Mouse (Mus musculus): ENCODE results near the gene Slc27a1. TPM values are rescaled to one million over a fixed set of nuclear protein-coding genes. Genes with fewer than 3 reads are reported as not detected.

Gene Slc27a1
- polyA plus RNA-seq, 1 experiment from 2014 or later: 30.7 TPM

- 4% methylated on average over 37 of the region's 37 CpGs for WGBS
- H3K4me1 ChIP-seq: peaks cover 22% of the 10 kb centered on the region
These were observed 31.4 kb upstream of the Slc27a1 start, which contains the start of gene Bst2 for GRCm38 (mm10) chr8:71537028-71537867. Gene Bst2, minus strand, starts transcription at chr8:71537456.

GRCm38 (mm10) chr8:71542632-71543343, 25.9 kb upstream of the Slc27a1 start, which contains the start of gene Mvb12a:
Gene Mvb12a, plus strand, starts transcription at chr8:71542922.
- H3K27me3 ChIP-seq (replicated peaks; ENCODE audit: low read depth, poor library complexity, severe bottlenecking): peaks cover 17% of the 10 kb centered on the region
- peak within 1 kb of the TSS; percentile 84 for H3K4me3 ChIP-seq
- H3K4me1 ChIP-seq: peaks cover 17% of the 10 kb centered on the region
- no peaks in the 10 kb centered on the region for H3K9me3 ChIP-seq
- H3K36me3 ChIP-seq (replicated peaks): peaks cover 27% of the 10 kb centered on the region
- peak; percentile 96 for DNase-seq (ENCODE audit: low spot score)
- H3K27ac ChIP-seq (replicated peaks): peak within 1 kb of the TSS; percentile 82
- WGBS: under 1% methylated on average over 55 of the region's 55 CpGs

More at GRCm38 (mm10) chr8:71537028-71537867, 31.4 kb upstream of the Slc27a1 start, which contains the start of gene Bst2:
- DNase-seq (ENCODE audit: low spot score): peak; percentile 84
- Histone ChIP-seq H3K27me3 (replicated peaks; ENCODE audit: low read depth, poor library complexity, severe bottlenecking) (peaks cover 53% of the 10 kb centered on the region), H3K4me3 (peak within 1 kb of the TSS; percentile 58), H3K27ac (replicated peaks) (peak within 1 kb of the TSS; percentile 77), H3K9me3 (no peaks in the 10 kb centered on the region), H3K36me3 (replicated peaks) (no peaks in the 10 kb centered on the region)

GRCm38 (mm10) chr8:71543755-71544154, 24.9 kb upstream of the Slc27a1 start:
- H3K4me1 ChIP-seq: peaks cover 13% of the 10 kb centered on the region
- 88% methylated on average over 9 of the region's 9 CpGs for WGBS
- H3K27me3 ChIP-seq (replicated peaks; ENCODE audit: low read depth, poor library complexity, severe bottlenecking): peaks cover 8% of the 10 kb centered on the region
- H3K4me3 ChIP-seq: peak overlapping the region; percentile 84
- no peak overlapping the region for H3K27ac ChIP-seq (replicated peaks)
- peaks cover 36% of the 10 kb centered on the region for H3K36me3 ChIP-seq (replicated peaks)
- no peak for DNase-seq (ENCODE audit: low spot score)
- no peaks in the 10 kb centered on the region for H3K9me3 ChIP-seq

GRCm38 (mm10) chr8:71545053-71545452, 23.6 kb upstream of the Slc27a1 start:
- WGBS: 93% methylated on average over 11 of the region's 11 CpGs
- Histone ChIP-seq H3K4me1 (peaks cover 13% of the 10 kb centered on the region), H3K9me3 (no peaks in the 10 kb centered on the region), H3K36me3 (replicated peaks) (peaks cover 37% of the 10 kb centered on the region), H3K4me3 (no peak overlapping the region), H3K27ac (replicated peaks) (no peak overlapping the region), H3K27me3 (replicated peaks; ENCODE audit: low read depth, poor library complexity, severe bottlenecking) (0 out of 2 replicates have a peak, but pooled peaks cover under 1% of the 10 kb centered on the region)
- no peak for DNase-seq (ENCODE audit: low spot score)

- H3K27ac ChIP-seq (replicated peaks): no peak overlapping the region
- H3K4me1 ChIP-seq: peaks cover 18% of the 10 kb centered on the region
- no peak for DNase-seq (ENCODE audit: low spot score)
- H3K36me3 ChIP-seq (replicated peaks): peaks cover 37% of the 10 kb centered on the region
- 89% methylated on average over 7 of the region's 7 CpGs for WGBS
- no peaks in the 10 kb centered on the region for H3K9me3 ChIP-seq
- H3K27me3 ChIP-seq (replicated peaks; ENCODE audit: low read depth, poor library complexity, severe bottlenecking): no peaks in the 10 kb centered on the region
- H3K4me3 ChIP-seq: no peak overlapping the region
These were observed 21.1 kb upstream of the Slc27a1 start for GRCm38 (mm10) chr8:71547590-71547989.

- H3K36me3 ChIP-seq (replicated peaks): peaks cover 29% of the 10 kb centered on the region
- no peak overlapping the region for H3K27ac ChIP-seq (replicated peaks)
- 77% methylated on average over 7 of the region's 7 CpGs for WGBS
- H3K9me3 ChIP-seq: no peaks in the 10 kb centered on the region
- no peak overlapping the region for H3K4me3 ChIP-seq
- H3K27me3 ChIP-seq (replicated peaks; ENCODE audit: low read depth, poor library complexity, severe bottlenecking): peaks cover 12% of the 10 kb centered on the region
- no peak for DNase-seq (ENCODE audit: low spot score)
- peaks cover 17% of the 10 kb centered on the region for H3K4me1 ChIP-seq
These were observed 17.9 kb upstream of the Slc27a1 start for GRCm38 (mm10) chr8:71550754-71551153.

- Histone ChIP-seq H3K27me3 (replicated peaks; ENCODE audit: low read depth, poor library complexity, severe bottlenecking) (peaks cover 32% of the 10 kb centered on the region), H3K27ac (replicated peaks) (no peak overlapping the region), H3K4me1 (peaks cover 17% of the 10 kb centered on the region), H3K36me3 (replicated peaks) (peaks cover 10% of the 10 kb centered on the region), H3K4me3 (no peak overlapping the region), H3K9me3 (no peaks in the 10 kb centered on the region)
- DNase-seq (ENCODE audit: low spot score): peak; percentile 37
- 53% methylated on average over 6 of the region's 6 CpGs for WGBS
These were observed 15.9 kb upstream of the Slc27a1 start for GRCm38 (mm10) chr8:71552770-71553169.

- peaks cover 44% of the 10 kb centered on the region for H3K27me3 ChIP-seq (replicated peaks; ENCODE audit: low read depth, poor library complexity, severe bottlenecking)
- no peak overlapping the region for H3K27ac ChIP-seq (replicated peaks)
- no peaks in the 10 kb centered on the region for H3K9me3 ChIP-seq
- H3K4me1 ChIP-seq: peaks cover 28% of the 10 kb centered on the region
- 77% methylated on average over 6 of the region's 6 CpGs for WGBS
- H3K36me3 ChIP-seq (replicated peaks): no peaks in the 10 kb centered on the region; the same call in 1 of the 2 replicates
- no peak overlapping the region for H3K4me3 ChIP-seq
- DNase-seq (ENCODE audit: low spot score): no peak
These were observed 14.7 kb upstream of the Slc27a1 start for GRCm38 (mm10) chr8:71554001-71554400.

GRCm38 (mm10) chr8:71554644-71555043, 14.0 kb upstream of the Slc27a1 start:
- Histone ChIP-seq H3K4me1 (peaks cover 31% of the 10 kb centered on the region), H3K27ac (replicated peaks) (no peak overlapping the region), H3K36me3 (replicated peaks) (no peaks in the 10 kb centered on the region), H3K9me3 (no peaks in the 10 kb centered on the region), H3K4me3 (no peak overlapping the region), H3K27me3 (replicated peaks; ENCODE audit: low read depth, poor library complexity, severe bottlenecking) (peaks cover 51% of the 10 kb centered on the region)
- WGBS: 77% methylated on average over 2 of the region's 2 CpGs
- DNase-seq (ENCODE audit: low spot score): no peak

GRCm38 (mm10) chr8:71558071-71558957, 10.4 kb upstream of the Slc27a1 start, which contains the start of gene Tmem221:
Gene Tmem221, minus strand, starts transcription at chr8:71558871.
- Histone ChIP-seq H3K4me1 (peaks cover 31% of the 10 kb centered on the region), H3K36me3 (replicated peaks) (no peaks in the 10 kb centered on the region), H3K27me3 (replicated peaks; ENCODE audit: low read depth, poor library complexity, severe bottlenecking) (peaks cover 87% of the 10 kb centered on the region), H3K27ac (replicated peaks) (peak within 1 kb of the TSS; percentile 2; the same call in 1 of the 2 replicates), H3K4me3 (peak within 1 kb of the TSS; percentile 58), H3K9me3 (no peaks in the 10 kb centered on the region)
- no peak for DNase-seq (ENCODE audit: low spot score)
- WGBS: 4% methylated on average over 70 of the region's 70 CpGs

GRCm38 (mm10) chr8:71558958-71559690, 9.6 kb upstream of the Slc27a1 start:
- peaks cover 4% of the 10 kb centered on the region for H3K9me3 ChIP-seq
- DNase-seq (ENCODE audit: low spot score): peak; percentile 77
- 2% methylated on average over 24 of the region's 24 CpGs for WGBS
- no peak overlapping the region; the same call in 1 of the 2 replicates for H3K27ac ChIP-seq (replicated peaks)
- peaks cover 25% of the 10 kb centered on the region for H3K4me1 ChIP-seq
- no peaks in the 10 kb centered on the region for H3K36me3 ChIP-seq (replicated peaks)
- H3K4me3 ChIP-seq: peak overlapping the region; percentile 58
- H3K27me3 ChIP-seq (replicated peaks; ENCODE audit: low read depth, poor library complexity, severe bottlenecking): peaks cover 95% of the 10 kb centered on the region

Measured in embryonic facial prominence, embryonic 10.5 days (tissue).